Mouse (Mus musculus): Measurements from ENCODE around the gene Lmbr1l.

GRCm38 (mm10) chr15:98893036-98893435, 25.0 kb downstream of the Lmbr1l start:
- TF ChIP-seq POLR2A (IDR thresholded peaks at IDR 0.05; ENCODE audit: control insufficient read depth in 1 of 2, insufficient read depth in 1 of 2, low read depth in 1 of 2, low read length in 2 of 2, poor library complexity in 1 of 2) (no peak), USF1 (IDR thresholded peaks at IDR 0.05; ENCODE audit: low read depth, low read length) (no peak), POLR2AphosphoS5 (IDR thresholded peaks at IDR 0.05; ENCODE audit: borderline replicate concordance, low read depth, low read length) (no peak), HCFC1 (IDR thresholded peaks at IDR 0.05; ENCODE audit: low read depth, low read length) (no peak), ZNF384 (IDR thresholded peaks at IDR 0.05; ENCODE audit: low read depth, low read length) (no peak), GATA1 (IDR thresholded peaks at IDR 0.05; ENCODE audit: low read depth, low read length) (no peak), ZKSCAN1 (IDR thresholded peaks at IDR 0.05; ENCODE audit: low read depth, low read length) (no peak), EP300 (IDR thresholded peaks at IDR 0.05; ENCODE audit: low read depth in 1 of 2, low read length in 2 of 2) (no peak), GABPA (IDR thresholded peaks at IDR 0.05; ENCODE audit: low read depth, low read length) (no peak), CTCF (IDR thresholded peaks at IDR 0.05 in 2 of 3, conservative IDR thresholded peaks at IDR 0.05 in 1 of 3; ENCODE audit: control insufficient read depth in 1 of 3, insufficient read depth in 1 of 3, low read depth in 2 of 3, low read length in 3 of 3, poor library complexity in 1 of 3, severe bottlenecking in 1 of 3) (no peak), ZC3H11A (IDR thresholded peaks at IDR 0.05; ENCODE audit: low read depth, low read length) (no peak), E2F4 (IDR thresholded peaks at IDR 0.05; ENCODE audit: borderline replicate concordance, low read depth, low read length) (no peak)

Measured in MEL (cell line).